Mouse (Mus musculus): Measurements from ENCODE around the gene Cmtm6.

- no peak for TF ChIP-seq CTCF (IDR thresholded peaks at IDR 0.05; ENCODE audit: low read depth)
- TF ChIP-seq EP300 (IDR thresholded peaks at IDR 0.05; ENCODE audit: low read depth): no peak
Observed at GRCm38 (mm10) chr9:114759886-114760285, 29.0 kb downstream of the Cmtm6 start.

Measured in liver, embryonic 14.5 days (tissue).